Mouse (Mus musculus): ENCODE data around the gene a. TPM values are rescaled to one million over a fixed set of nuclear protein-coding genes. Genes with fewer than 3 reads are reported as not detected.

a gene
- polyA plus RNA-seq (2014; fragmentation: Nextera tagmentation; extraction: Ambion mirVana) = not detected in 2 replicates

GRCm38 (mm10) chr2:154790656-154791483 is at the start of gene a, which contains the start of gene Raly:
a (plus strand) TSS chr2:154791402.
Raly (plus strand) TSS chr2:154791096.
- peaks cover 5 to 34% of the 10 kb centered on the region in 2 experiments for H3K4me1 ChIP-seq (ENCODE audit: control insufficient read depth in 2 of 2, insufficient read depth in 2 of 2, low read length in 2 of 2)
- H3K4me2 ChIP-seq (ENCODE audit: low read length) = peak within 1 kb of the TSS; percentile 81
- no peaks in the 10 kb centered on the region for H3K27me3 ChIP-seq (ENCODE audit: control insufficient read depth, insufficient read depth, low read length)
- peak within 1 kb of the TSS; percentile 90 to 91 for H3K4me3 ChIP-seq (ENCODE audit: control insufficient read depth in 1 of 2, insufficient read depth in 1 of 2, low read depth in 1 of 2, low read length in 2 of 2)
- peak; percentile 96 for ATAC-seq (ENCODE audit: insufficient number of reproducible peaks, insufficient read depth, low FRiP score, low read depth)
- no peaks in the 10 kb centered on the region for H3K9me3 ChIP-seq (ENCODE audit: control insufficient read depth, low read length)
- no peaks in the 10 kb centered on the region for H3K36me3 ChIP-seq (ENCODE audit: control insufficient read depth, insufficient read depth, low read length)
- under 1% methylated on average over 69 of the region's 89 CpGs for WGBS
- peak within 1 kb of the TSS; percentile 97 for H3K9ac ChIP-seq (ENCODE audit: low read length)
- H3K27ac ChIP-seq (replicated peaks in 1 of 2; ENCODE audit: control insufficient read depth in 1 of 2, insufficient read depth in 1 of 2, low read depth in 2 of 2, low read length in 2 of 2) = peak within 1 kb of the TSS; percentile 96 to 98

- no peaks in the 10 kb centered on the region for H3K9me3 ChIP-seq (ENCODE audit: control insufficient read depth, low read length)
- 72% methylated on average over 10 of the region's 10 CpGs for WGBS
- no peak overlapping the region for H3K27ac ChIP-seq (replicated peaks in 1 of 2; ENCODE audit: control insufficient read depth in 1 of 2, insufficient read depth in 1 of 2, low read depth in 2 of 2, low read length in 2 of 2)
- no peak overlapping the region for H3K4me3 ChIP-seq (ENCODE audit: control insufficient read depth in 1 of 2, insufficient read depth in 1 of 2, low read depth in 1 of 2, low read length in 2 of 2)
- H3K4me2 ChIP-seq (ENCODE audit: low read length) = no peak overlapping the region
- ATAC-seq (ENCODE audit: insufficient number of reproducible peaks, insufficient read depth, low FRiP score, low read depth) = no peak
- no peaks in the 10 kb centered on the region for H3K36me3 ChIP-seq (ENCODE audit: control insufficient read depth, insufficient read depth, low read length)
- no peak overlapping the region for H3K9ac ChIP-seq (ENCODE audit: low read length)
- H3K4me1 ChIP-seq (ENCODE audit: control insufficient read depth in 2 of 2, insufficient read depth in 2 of 2, low read length in 2 of 2) = no peaks in the 10 kb centered on the region
- H3K27me3 ChIP-seq (ENCODE audit: control insufficient read depth, insufficient read depth, low read length) = no peaks in the 10 kb centered on the region
Observed at GRCm38 (mm10) chr2:154742911-154743819, 48.0 kb upstream of the a start.

GRCm38 (mm10) chr2:154743915-154744314 is 47.3 kb upstream of the a start:
- Histone ChIP-seq H3K36me3 (ENCODE audit: control insufficient read depth, insufficient read depth, low read length) (no peaks in the 10 kb centered on the region), H3K9me3 (ENCODE audit: control insufficient read depth, low read length) (no peaks in the 10 kb centered on the region; the same call in 1 of the 2 replicates), H3K27me3 (ENCODE audit: control insufficient read depth, insufficient read depth, low read length) (no peaks in the 10 kb centered on the region), H3K4me3 (ENCODE audit: control insufficient read depth in 1 of 2, insufficient read depth in 1 of 2, low read depth in 1 of 2, low read length in 2 of 2) (no peak overlapping the region), H3K4me2 (ENCODE audit: low read length) (no peak overlapping the region), H3K4me1 (ENCODE audit: control insufficient read depth in 2 of 2, insufficient read depth in 2 of 2, low read length in 2 of 2) (no peaks in the 10 kb centered on the region), H3K9ac (ENCODE audit: low read length) (no peak overlapping the region), H3K27ac (replicated peaks in 1 of 2; ENCODE audit: control insufficient read depth in 1 of 2, insufficient read depth in 1 of 2, low read depth in 2 of 2, low read length in 2 of 2) (no peak overlapping the region)
- 77% methylated on average over 4 of the region's 4 CpGs for WGBS
- no peak for ATAC-seq (ENCODE audit: insufficient number of reproducible peaks, insufficient read depth, low FRiP score, low read depth)

GRCm38 (mm10) chr2:154748383-154748782 is 42.8 kb upstream of the a start:
- 0 out of 4 replicates have a peak, but pooled peaks cover 0 to 4% of the 10 kb centered on the region in 2 experiments for H3K4me1 ChIP-seq (ENCODE audit: control insufficient read depth in 2 of 2, insufficient read depth in 2 of 2, low read length in 2 of 2)
- H3K4me3 ChIP-seq (ENCODE audit: control insufficient read depth in 1 of 2, insufficient read depth in 1 of 2, low read depth in 1 of 2, low read length in 2 of 2) = no peak overlapping the region
- H3K27me3 ChIP-seq (ENCODE audit: control insufficient read depth, insufficient read depth, low read length) = no peaks in the 10 kb centered on the region
- H3K36me3 ChIP-seq (ENCODE audit: control insufficient read depth, insufficient read depth, low read length) = no peaks in the 10 kb centered on the region
- no peak overlapping the region for H3K4me2 ChIP-seq (ENCODE audit: low read length)
- ATAC-seq (ENCODE audit: insufficient number of reproducible peaks, insufficient read depth, low FRiP score, low read depth) = no peak
- WGBS = 83% methylated on average over 2 of the region's 2 CpGs
- no peak overlapping the region for H3K9ac ChIP-seq (ENCODE audit: low read length)
- H3K9me3 ChIP-seq (ENCODE audit: control insufficient read depth, low read length) = no peaks in the 10 kb centered on the region; the same call in 1 of the 2 replicates
- no peak overlapping the region for H3K27ac ChIP-seq (replicated peaks in 1 of 2; ENCODE audit: control insufficient read depth in 1 of 2, insufficient read depth in 1 of 2, low read depth in 2 of 2, low read length in 2 of 2)

- no peaks in the 10 kb centered on the region for H3K27me3 ChIP-seq (ENCODE audit: control insufficient read depth, insufficient read depth, low read length)
- 63% methylated on average over 23 of the region's 23 CpGs for WGBS
- no peak overlapping the region for H3K9ac ChIP-seq (ENCODE audit: low read length)
- H3K27ac ChIP-seq (replicated peaks in 1 of 2; ENCODE audit: control insufficient read depth in 1 of 2, insufficient read depth in 1 of 2, low read depth in 2 of 2, low read length in 2 of 2) = no peak overlapping the region
- H3K9me3 ChIP-seq (ENCODE audit: control insufficient read depth, low read length) = no peaks in the 10 kb centered on the region; the same call in 1 of the 2 replicates
- H3K36me3 ChIP-seq (ENCODE audit: control insufficient read depth, insufficient read depth, low read length) = no peaks in the 10 kb centered on the region
- ATAC-seq (ENCODE audit: insufficient number of reproducible peaks, insufficient read depth, low FRiP score, low read depth) = no peak
- H3K4me2 ChIP-seq (ENCODE audit: low read length) = no peak overlapping the region
- 0 out of 4 replicates have a peak, but pooled peaks cover 0 to 7% of the 10 kb centered on the region in 2 experiments for H3K4me1 ChIP-seq (ENCODE audit: control insufficient read depth in 2 of 2, insufficient read depth in 2 of 2, low read length in 2 of 2)
- no peak overlapping the region for H3K4me3 ChIP-seq (ENCODE audit: control insufficient read depth in 1 of 2, insufficient read depth in 1 of 2, low read depth in 1 of 2, low read length in 2 of 2)
Observed at GRCm38 (mm10) chr2:154749046-154750036, 41.9 kb upstream of the a start.

GRCm38 (mm10) chr2:154751924-154752323 is 39.3 kb upstream of the a start:
- H3K4me1 ChIP-seq (ENCODE audit: control insufficient read depth in 2 of 2, insufficient read depth in 2 of 2, low read length in 2 of 2) = 0 out of 4 replicates have a peak, but pooled peaks cover 0 to 7% of the 10 kb centered on the region in 2 experiments
- H3K4me3 ChIP-seq (ENCODE audit: control insufficient read depth in 1 of 2, insufficient read depth in 1 of 2, low read depth in 1 of 2, low read length in 2 of 2) = no peak overlapping the region
- no peaks in the 10 kb centered on the region; the same call in 1 of the 2 replicates for H3K9me3 ChIP-seq (ENCODE audit: control insufficient read depth, low read length)
- no peak overlapping the region for H3K27ac ChIP-seq (replicated peaks in 1 of 2; ENCODE audit: control insufficient read depth in 1 of 2, insufficient read depth in 1 of 2, low read depth in 2 of 2, low read length in 2 of 2)
- H3K36me3 ChIP-seq (ENCODE audit: control insufficient read depth, insufficient read depth, low read length) = no peaks in the 10 kb centered on the region
- ATAC-seq (ENCODE audit: insufficient number of reproducible peaks, insufficient read depth, low FRiP score, low read depth) = no peak
- H3K9ac ChIP-seq (ENCODE audit: low read length) = no peak overlapping the region
- H3K27me3 ChIP-seq (ENCODE audit: control insufficient read depth, insufficient read depth, low read length) = no peaks in the 10 kb centered on the region
- no peak overlapping the region for H3K4me2 ChIP-seq (ENCODE audit: low read length)
- WGBS = 63% methylated on average over 8 of the region's 8 CpGs
